Mouse (Mus musculus) urinary bladder, postnatal 14 days (tissue): ENCODE measurements at regions not wholly inside any gene's neighbourhood (a gene's known extent, or its start where the extent isn't known, plus 50 kb on each side); places are given as distances from the start of the nearest gene placed in this dataset.

ENCODE experiments used
- DNase-seq: peaks from one replicate; pipeline ENCODE4 v3.0.0; 2021; ENCODE audit warnings: low spot score

DNA sequence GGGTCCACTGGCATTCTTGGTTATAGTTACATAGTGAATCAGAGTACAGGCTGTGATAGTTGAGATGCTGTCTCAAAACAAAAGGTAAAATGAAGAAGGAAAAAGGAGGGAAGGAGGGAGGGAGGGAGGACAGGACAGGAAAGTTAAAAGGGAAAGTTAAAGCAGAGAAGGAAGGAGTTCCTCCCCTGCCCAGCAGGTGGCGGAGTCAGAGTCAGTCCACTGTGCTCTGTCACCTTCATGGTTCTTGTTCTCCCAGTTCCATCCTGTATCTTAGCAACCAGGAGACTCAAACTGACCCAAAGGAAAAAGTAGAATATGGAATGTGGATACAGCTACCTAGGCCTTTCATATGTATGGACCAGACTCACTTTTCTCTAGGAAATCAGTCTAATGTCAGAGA lies 288.3 kb downstream of the Pdcd6ip start:
- DNase-seq: peak; percentile 22

DNA sequence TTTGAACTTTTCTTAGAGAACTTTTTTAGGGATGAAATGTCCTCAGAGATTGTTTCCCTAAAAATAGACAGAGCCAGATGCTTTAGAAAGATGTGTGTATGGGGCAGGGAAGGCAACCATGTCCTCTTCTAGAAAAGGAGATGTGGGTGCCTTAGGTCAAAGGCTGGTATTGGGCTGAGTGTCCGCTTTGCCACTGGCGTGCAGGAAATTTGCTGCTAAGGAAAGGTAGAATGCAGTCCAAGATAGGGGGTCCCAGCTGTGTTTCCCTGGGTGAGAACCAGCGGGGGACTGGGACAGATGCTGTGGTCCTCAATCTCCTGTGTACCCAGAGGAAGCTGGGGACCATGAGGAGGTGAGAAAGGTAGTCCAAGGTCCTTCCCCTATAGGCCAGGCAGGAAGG lies 291.0 kb downstream of the Pdcd6ip start:
- no peak for DNase-seq

DNA sequence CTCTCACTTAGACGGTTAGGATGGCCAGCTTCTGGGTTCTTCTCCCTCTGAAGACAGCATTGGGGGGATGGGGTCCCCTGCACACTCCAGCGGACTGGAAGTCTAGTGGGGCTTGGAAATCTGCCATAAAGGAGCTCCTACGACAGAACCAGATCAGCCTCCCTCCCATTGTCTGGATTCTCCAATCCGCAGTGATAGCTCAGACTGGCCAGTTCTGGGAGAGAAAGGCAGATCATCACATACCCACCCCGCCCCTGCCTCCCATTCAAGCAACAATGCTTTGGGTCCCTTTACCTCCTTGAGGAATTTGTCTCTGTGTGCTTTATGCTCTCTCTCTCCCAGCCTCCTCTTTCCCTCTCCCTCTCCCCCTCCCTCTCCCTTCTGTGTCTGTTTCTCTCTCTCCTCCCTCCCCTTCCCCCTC lies 292.5 kb downstream of the Pdcd6ip start:
- DNase-seq: no peak

DNA sequence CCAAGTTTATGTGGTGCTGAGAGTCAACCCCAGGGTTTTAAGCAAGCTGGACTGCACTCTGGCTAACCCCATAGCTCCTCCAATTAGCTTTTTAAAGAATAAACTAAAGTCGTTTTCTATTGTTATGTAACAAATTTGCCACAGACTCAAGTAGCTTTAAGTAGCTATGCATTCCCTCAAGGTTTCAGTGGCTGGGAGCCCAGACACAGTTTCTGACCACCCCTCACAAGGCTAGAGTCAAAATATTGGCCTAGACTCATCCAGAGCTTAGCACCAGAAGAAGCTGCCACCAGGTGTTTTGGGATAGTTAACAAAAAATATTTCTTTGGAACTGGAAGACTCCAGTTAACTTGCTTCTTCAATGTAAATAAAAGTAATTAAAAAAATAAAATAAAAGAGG lies 293.4 kb downstream of the Pdcd6ip start:
- DNase-seq: no peak

DNA sequence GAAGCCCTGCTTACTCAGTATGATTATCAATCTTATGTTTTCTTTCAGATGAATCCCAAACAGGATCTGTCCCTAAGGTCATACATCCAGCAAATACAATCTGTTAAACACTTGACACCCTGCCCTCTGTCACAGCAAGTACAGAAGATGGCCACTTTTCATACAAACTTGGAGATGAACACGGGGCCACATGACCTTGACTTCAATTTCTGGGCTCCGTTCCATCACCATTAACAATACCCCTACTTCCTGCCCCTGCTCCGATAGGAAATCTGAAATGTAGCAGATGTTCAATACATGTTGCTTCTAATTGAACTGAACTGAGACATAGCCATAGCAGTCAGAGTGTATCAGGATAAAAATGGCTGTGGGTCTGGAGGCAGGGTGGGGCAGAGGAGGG lies 294.2 kb downstream of the Pdcd6ip start:
- no peak for DNase-seq

DNA sequence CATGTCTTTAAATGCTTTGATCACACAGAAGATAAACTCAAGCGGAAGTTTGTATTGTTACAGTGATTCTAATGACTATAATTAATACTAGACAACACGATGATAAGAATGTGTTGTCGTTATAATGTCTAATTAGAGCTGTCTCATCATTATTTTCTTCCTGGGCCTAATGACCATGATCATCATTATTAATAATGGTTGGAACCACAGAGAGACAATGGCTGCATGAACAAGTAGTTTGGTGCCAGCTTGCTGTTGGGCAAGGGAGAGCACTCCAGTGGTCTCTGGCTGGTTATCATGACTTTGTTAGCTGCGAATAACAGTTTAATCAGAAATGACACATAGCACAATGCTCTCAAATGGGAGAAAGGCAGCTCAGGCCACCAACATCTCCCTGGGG lies 296.4 kb downstream of the Pdcd6ip start:
- no peak for DNase-seq

DNA sequence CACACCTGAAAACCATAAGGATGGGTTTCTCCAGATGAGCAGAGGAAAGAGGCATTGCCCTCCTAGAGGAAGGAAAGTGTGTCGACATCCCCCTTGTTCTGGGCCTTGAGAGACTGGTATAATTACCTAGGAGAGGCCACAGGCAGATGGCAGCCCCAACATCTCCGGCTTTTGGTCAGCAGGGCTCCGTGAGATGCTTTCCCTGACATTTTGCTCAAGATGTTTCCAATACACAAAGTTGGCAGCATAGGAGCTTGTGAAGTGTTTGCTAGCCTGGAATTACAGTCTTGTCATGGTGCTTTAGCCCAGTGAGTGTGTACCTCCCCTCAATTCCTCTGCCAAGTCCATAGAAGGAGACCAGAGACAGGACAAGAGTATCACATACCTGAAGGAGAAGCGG lies 299.5 kb downstream of the Pdcd6ip start:
- no peak for DNase-seq

DNA sequence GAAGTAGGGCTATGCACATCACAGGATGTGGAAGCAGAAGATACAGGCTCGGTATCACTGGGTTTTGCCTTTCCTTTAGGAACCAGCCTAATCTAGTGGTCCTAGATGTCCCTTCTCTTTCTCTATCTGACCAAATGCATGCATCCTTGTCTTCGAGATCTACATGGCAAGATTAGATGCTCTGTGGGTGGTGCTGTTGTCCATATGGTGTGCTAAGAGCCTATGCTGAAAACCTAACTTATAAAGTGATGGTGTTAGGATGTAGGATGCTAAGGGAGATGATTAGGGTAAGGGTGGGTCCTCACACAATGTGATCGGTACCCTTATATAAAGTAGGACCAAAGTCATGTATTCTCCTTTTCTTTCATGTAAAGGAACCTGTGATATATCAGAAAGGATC lies 313.7 kb downstream of the Pdcd6ip start:
- DNase-seq: no peak

DNA sequence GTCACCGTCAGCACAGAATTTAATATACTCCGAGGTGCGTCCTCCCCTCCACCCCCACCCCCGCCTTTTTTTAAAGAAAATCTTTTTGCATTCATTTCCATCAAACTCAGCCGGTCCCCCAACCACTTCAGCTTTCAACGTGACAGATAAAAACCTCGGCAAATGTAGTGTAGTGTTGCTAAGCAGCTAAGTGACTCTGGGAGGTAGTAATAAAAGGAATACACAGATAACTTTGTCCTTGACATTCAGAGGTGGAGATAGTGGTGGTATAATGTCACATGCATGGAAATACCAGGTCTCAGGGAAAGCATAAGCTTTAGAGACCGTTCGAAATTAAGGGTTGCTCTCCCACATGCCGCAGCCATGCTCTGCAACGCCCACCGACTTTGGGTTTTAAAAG lies 320.7 kb downstream of the Pdcd6ip start:
- no peak for DNase-seq

DNA sequence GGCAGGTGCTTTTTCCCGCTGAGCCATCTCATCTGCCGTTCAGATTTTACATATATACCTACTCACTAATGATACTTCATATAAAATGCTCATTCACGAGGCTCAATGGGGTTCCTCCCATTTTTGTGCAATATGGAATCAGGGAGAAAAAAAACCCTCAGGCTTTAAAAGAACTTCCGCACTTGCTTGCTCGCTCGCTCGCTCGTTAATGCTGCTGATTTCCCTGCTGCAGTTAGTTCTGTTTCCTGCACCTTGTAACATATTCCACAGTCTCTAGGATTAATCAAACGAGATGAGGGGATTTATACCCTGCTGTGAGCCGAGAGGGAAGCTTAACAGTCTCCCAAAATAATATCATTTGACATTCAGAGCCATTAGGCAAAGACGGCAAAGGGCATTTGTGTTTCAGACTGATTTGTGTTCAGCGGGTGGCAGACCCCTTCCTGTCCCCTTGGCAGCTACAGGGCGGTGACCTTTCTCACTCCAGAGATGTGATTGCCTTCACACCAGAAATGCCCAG lies 326.4 kb downstream of the Pdcd6ip start:
- no peak for DNase-seq

DNA sequence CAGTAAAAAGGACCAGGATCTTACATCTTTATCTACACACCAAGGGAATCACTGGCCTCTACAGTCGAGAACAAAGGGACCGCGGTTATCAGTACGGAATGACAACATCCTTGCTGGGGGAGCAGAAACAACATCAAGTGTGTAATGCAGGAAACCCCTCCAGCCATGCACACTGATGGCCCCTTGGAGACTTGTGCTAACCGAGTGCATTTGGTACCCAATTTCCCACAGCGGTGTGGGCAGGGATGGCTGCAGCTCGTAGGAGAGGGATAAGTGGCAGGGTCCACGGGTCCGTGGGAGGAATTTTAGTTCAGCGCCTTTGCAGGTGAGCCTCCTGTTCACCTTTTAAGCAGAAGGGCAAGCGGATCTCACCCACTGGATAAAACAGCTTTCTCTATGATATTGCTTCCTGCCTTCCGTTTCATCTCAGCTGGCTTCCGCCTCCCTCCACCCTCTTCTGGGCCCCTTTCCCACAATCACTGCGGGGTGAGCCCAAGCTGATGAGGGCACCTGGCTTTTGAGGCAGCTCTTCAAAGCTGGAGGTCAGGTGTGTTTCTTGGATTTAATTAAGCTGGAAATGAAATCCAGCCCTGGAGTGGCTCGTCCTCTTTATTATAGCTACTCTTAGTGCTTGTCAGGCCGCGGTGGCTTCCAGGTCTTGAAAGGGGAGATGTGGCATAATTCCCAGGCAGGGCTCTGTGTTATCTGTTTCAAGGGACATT lies 327.5 kb downstream of the Pdcd6ip start:
- no peak for DNase-seq

DNA sequence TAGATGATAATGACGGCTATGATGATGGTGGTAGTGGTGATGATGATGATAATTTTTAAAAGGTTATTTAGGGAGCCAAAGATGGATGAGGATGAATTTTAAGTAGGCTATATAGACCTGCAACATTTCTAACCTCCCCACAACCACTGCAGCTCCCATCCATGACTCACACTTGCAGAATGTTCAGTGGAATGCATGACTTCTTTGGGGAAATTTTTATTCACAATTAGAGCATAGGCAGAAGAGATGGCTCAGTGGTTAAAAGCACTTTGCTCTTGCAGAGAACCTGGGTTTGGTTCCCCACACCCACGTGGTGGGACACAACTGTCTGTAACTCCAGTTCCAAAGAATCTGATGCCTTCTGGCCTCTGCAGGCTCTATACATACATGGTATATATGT lies 329.5 kb downstream of the Pdcd6ip start:
- no peak for DNase-seq

DNA sequence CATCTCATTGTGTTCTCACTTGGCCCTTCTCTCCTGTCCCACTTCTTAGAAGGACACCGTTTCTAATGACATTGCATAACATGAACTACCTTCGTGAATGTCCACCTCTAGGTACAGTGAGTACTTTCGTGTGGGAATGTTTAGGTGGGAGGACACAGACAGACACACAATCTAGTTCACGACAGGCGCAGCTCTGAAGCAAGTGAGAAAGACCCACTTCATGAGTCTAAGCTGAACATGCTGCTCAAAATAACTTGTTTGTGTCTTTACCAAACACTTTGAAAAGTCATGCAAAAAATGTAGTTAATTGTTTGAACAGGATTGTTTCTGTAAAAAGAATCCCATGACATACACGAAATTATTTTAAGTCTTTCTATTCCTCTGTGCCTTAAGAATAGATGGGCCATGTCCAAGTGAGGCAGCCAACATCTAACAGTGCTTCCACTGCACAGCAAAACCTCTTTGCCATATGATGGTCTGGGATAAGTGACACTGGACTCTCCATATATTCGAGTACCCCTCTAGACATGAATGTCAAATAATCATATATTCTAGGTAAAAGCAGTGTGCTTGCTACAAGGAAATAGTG lies 336.2 kb downstream of the Pdcd6ip start:
- no peak for DNase-seq

DNA sequence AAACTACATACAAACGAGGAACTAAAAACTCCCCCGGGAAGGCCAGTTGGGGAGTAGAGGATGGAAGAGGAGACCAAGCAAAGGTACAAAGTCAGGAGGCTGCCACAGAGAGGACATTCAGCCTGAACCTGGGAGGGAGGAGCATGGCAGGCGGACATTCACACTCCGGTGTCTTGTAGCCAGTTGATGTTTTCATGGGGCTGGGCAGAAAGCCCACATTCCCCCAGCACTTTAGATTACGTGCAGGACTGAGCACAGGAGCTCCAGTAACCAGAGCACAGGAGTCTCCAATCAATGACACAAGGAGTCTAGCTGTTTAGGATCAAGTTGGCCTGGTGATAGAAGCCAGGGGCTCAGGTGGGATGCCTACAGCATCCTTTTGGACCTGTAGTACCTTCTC lies 360.1 kb downstream of the Pdcd6ip start:
- no peak for DNase-seq

DNA sequence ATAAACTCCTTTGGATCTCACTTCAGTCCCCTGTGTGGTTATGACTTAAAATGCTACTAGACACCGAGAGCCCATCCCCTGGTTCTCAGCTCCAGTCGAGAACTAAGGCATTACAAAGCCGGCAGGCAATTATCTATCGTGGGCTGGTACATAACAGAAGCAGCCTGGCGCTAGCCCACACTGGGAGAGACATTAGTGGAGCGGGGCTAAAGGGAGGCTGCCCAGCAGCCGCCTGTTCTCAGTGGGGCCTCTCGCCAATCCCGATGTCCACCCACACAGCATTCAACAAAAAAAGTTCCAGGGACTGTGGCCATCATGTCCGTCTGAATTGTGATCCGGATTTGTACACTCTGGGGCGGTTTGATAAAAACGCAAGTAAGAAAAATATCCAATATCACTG lies 361.5 kb downstream of the Pdcd6ip start:
- DNase-seq: no peak

DNA sequence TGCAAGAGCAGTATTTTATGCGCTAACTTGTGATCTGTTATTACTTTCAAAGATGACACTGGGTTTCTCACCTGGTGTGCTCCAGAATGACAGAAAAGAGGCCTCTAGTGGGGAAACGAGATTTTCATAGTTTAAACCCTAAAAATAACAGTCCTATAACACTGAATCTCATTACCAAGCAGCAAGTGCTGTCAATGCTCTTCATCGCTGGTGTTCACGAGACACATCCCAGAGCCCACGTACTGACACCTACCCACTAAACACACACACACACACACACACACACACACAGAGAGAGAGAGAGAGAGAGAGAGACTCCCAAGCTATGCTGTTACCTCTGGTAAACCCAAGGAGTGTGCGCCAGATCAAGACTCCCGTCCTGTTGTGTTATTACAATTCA lies 365.9 kb downstream of the Pdcd6ip start:
- DNase-seq: no peak

DNA sequence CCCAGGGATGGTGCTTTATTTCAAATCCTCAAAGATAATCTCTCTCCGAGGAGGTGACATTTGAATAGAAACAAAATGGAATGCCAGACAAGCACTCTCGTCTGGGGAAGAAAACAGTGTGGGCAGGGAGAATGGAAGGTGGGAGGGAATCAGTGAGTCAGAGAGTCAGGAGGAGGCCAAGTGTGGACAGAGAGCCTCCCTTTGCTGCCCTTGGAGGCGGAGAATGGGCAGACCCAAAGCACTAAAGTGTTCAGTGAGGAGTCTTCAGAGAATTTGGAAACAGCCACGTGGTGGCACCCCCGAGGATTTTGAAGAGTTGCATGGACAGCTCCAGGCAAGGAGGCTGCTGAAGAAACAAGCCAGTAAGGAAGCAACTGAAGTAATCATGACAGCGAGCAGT lies 367.2 kb downstream of the Pdcd6ip start:
- DNase-seq: peak; percentile 5

DNA sequence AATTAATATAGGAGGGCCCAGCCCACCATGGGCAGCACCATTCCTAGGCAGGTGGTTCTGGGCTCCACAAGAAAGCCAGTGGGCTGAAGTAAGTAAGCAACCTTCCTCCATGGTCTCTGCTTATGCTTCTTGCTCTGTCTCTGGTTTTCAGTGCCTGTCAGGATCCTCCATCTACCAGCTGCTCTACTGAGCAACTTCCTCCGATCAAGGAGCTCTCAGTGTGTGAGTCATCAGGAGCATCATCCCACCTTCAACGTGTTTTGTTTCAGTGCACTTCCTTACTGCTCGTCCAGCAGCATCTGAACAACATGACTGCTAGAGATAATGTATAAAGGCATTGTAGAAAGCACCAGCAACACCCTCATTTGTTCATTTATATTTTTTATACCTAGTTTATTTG lies 368.0 kb downstream of the Pdcd6ip start:
- DNase-seq: no peak

DNA sequence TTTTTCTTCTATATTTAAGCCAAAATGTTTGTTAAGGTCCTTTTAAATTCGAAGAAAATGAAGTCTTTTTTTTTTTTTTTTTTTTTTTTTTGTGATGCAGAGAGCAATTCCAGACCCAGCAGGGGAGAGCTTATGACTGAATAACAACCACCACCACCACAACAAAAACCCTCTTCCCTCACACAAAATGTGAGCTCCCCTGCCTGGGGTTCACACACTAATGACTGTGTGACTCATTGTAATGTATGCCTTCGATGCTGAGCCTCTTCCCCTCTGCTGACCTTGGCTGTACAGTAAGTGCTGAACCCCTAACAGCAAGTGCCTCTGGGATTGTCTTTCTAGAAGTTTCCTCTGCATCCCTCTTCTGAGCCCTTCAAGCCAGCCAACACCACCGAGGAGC lies 383.6 kb downstream of the Pdcd6ip start:
- DNase-seq: no peak

DNA sequence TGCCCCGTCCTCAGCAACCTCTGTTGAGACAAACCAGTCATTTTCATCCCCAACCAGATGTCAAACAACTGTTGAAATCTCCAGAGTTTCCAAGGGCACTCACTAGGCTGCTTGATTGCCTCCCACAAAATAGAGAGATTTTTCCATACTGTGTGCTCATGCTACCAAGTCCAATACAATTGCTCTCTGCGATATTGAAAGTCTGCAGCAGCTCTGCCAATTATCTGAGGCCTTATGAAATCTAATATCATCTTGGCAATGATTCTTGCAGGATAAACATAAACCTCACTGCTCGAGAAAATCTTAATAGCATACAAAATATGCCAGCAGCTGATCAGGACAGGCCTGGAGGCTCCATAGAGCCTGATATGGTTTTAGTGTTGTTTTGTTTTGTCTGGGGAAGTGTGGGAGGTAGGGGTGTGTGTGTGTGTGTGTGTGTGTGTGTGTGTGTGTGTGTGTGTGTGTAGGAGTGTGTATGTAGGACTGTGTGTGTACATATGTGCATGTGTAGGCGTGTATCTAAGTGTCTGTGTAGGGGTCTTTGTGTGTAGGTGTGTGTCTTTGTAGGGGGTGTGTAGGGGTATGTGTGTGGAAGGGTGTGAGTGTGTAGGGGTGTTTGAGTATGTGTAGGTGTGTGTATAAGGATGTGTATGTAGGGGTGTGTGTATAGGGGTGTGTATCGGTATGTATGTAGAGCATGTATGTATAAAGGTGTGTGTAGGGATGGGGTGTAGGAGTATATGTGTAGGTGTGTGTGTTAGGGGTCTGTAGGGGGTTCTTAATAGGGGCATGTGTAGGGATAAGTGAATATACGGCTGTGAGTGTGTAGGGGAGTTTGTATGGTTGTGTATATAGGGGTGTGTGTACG lies 398.1 kb downstream of the Pdcd6ip start:
- DNase-seq: no peak

DNA sequence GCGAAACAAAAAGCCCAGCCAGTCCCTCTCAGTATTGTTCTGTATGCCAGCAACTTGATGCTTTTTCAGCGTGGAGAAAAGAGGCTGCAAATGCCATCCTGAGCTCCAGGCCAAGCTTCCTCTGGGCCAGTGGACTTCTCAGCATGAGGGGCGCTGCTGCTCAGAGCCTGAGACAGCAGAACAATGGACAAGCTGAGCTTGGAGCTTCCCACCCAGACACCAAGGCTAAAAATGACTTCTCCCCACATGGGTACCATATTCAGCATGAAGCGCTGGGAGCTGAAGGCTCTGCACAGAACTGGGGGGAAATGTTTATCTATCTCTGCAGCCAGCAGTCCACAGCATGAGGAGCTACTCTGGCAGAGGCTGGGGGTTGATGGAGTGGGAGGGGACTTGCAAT lies 402.3 kb downstream of the Pdcd6ip start:
- no peak for DNase-seq

DNA sequence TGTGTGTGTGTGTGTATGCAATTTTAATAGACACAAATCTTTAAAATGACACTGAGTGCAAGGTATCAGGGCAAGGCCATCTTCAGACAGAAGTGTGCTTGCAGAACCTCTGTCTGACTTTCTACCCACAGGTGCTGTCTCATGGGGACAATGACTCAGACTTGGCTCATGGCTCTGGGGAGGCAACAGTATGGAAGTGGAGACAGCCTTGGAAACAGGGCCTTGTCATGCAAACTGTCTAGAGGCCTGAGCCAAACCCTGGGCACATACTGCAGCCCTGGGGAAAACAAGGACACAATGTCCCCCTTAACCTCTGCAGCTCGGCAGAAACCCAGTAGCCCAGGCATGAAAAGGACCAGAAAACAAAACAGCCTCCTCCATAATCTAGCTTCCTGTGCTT lies 405.6 kb downstream of the Pdcd6ip start:
- DNase-seq: no peak

DNA sequence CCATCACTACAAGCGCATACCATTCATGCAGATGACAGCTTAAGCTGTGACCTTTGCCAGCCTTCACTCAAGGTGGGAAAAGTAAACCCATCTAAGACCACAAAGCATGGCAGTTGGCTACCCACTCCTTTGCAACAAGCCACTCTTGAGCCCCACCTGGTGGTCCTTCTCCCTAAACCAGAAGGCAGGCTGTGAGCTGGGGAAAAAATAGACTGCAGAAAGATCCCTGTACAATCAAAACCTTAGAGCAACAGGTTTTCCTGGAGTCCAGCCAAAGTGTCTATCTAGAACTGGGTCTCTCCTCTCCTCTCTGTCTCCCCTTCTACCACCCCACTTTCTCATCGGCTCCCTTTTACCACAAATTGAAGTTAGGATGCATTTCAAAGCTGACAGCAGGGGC lies 407.2 kb downstream of the Pdcd6ip start:
- no peak for DNase-seq
